Mouse (Mus musculus) cerebellum, adult 2 months (tissue): Measurements from ENCODE around the gene Olfm1.

ENCODE experiments used
- CTCF ChIP-seq: fragments of 200-500 bp; IDR thresholded peaks from 2 replicates; pipeline ENCODE4 v1.5.1; 2011; ENCODE audit warnings: low read depth, mild to moderate bottlenecking, control low read depth, low read length, moderate library complexity, borderline replicate concordance; ENCODE audit not compliant: insufficient read depth
- POLR2A ChIP-seq: fragments of 200-500 bp; IDR thresholded peaks from 2 replicates; pipeline ENCODE4 v1.6.1; 2011; ENCODE audit warnings: low read length, control low read depth, borderline replicate concordance; ENCODE audit not compliant: insufficient read depth

GRCm38 (mm10) chr2:28216211-28216775 is 23.5 kb downstream of the Olfm1 start:
- TF ChIP-seq POLR2A (0 out of 2 replicates have a peak, but pooled peaks have one; percentile 8), CTCF (no peak)
